In the genomic region with DNA sequence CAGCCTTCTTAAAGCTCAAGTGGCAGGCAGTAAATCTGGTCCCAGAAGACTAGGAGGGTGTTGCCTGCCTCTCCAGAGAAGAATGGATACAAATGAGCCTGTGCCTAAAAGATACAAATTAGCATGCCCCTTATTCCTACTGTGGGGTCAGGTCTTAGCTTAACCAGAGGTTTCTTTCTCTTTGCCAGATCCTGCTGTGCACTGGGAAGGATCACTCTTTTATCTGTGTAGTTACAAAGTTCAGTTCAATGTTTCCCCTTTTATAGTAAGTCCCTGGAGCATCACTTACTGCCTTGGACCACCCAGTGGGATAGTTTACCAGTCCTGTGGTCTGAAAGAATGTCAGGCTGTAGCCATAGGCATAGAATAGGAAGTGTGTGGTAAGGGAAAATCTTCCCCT, we compare ENCODE assay signal across 31 mouse cellular contexts.
DNase-seq lines count a peak whose midpoint lies in the region; ATAC-seq and TF ChIP-seq lines count a peak whose summit lies in the region.
"Had no signal": no experiment of that assay in that cellular context is flagged by ENCODE, and none has a peak within 500 bp of the region (broad histone marks: within the 10 kb centered on the region; RNA-seq: fewer than 3 reads in every experiment).

No protein-coding gene starts in this region.

- TF ChIP-seq CTCF in lung, embryonic 14.5 days (IDR thresholded peaks at IDR 0.05; ENCODE audit: low read depth) = no peak

- no peaks in the 10 kb centered on the region for H3K9me3 ChIP-seq in lung, embryonic 14.5 days (ENCODE audit: low read depth, low read length)
- H3K9me3 ChIP-seq in intestine, embryonic 15.5 days = no peaks in the 10 kb centered on the region
- H3K9me3 ChIP-seq: embryonic facial prominence, embryonic 12.5 days; hindbrain, embryonic 10.5 days; hindbrain, embryonic 15.5 days; kidney, embryonic 15.5 days; limb, embryonic 12.5 days; midbrain, embryonic 10.5 days; neural tube, embryonic 13.5 days had no signal

- no peaks in the 10 kb centered on the region for H3K4me1 ChIP-seq in lung, embryonic 14.5 days (ENCODE audit: insufficient read depth)
- peaks cover 6% of the 10 kb centered on the region; the same call in 1 of the 2 replicates for H3K4me1 ChIP-seq in intestine, embryonic 15.5 days (replicated peaks)

- H3K9ac ChIP-seq in lung, embryonic 14.5 days = no peak overlapping the region
- no peak overlapping the region for H3K9ac ChIP-seq in intestine, embryonic 15.5 days
- H3K9ac ChIP-seq: embryonic facial prominence, embryonic 12.5 days; hindbrain, embryonic 15.5 days; kidney, embryonic 15.5 days; limb, embryonic 12.5 days; liver, postnatal 0 days; neural tube, embryonic 13.5 days had no signal

- H3K27me3 ChIP-seq in lung, embryonic 14.5 days (ENCODE audit: insufficient read depth, low read length) = no peaks in the 10 kb centered on the region
- H3K27me3 ChIP-seq in intestine, embryonic 15.5 days (replicated peaks) = 0 out of 2 replicates have a peak, but pooled peaks cover 3% of the 10 kb centered on the region
- H3K27me3 ChIP-seq: embryonic facial prominence, embryonic 12.5 days; hindbrain, embryonic 15.5 days had no signal

- no peaks in the 10 kb centered on the region for H3K36me3 ChIP-seq in lung, embryonic 14.5 days (ENCODE audit: insufficient read depth)
- no peaks in the 10 kb centered on the region for H3K36me3 ChIP-seq in intestine, embryonic 15.5 days
- H3K36me3 ChIP-seq: embryonic facial prominence, embryonic 12.5 days; hindbrain, embryonic 10.5 days; hindbrain, embryonic 15.5 days; kidney, embryonic 15.5 days; limb, embryonic 12.5 days; midbrain, embryonic 10.5 days; neural tube, embryonic 13.5 days had no signal

- peak; percentile 33 for DNase-seq in lung, embryonic 14.5 days
- no peak for DNase-seq in lung, postnatal 10 days
- DNase-seq in ES-CJ7 (ENCODE audit: low read depth, low spot score) (peak; percentile 27), ZHBTc4 (ENCODE audit: low read depth, low spot score) (peak; percentile 50)
- DNase-seq in right cerebral cortex, adult 2 months (ENCODE audit: low spot score in 2 of 2) = no peak
- DNase-seq: adrenal gland, postnatal 10 days; cerebellum, adult 8-10 months; cerebellum, postnatal 25 days; gastrocnemius, adult 2 months; heart, postnatal 14 days; kidney, adult 18-20 months; kidney, postnatal 25 days; liver, postnatal 0 days; spleen, adult 18-20 months; thymus, adult 2 months; thymus, postnatal 36 days had no signal

- no peak overlapping the region for H3K27ac ChIP-seq in lung, embryonic 14.5 days (ENCODE audit: low read depth)
- H3K27ac ChIP-seq in intestine, embryonic 15.5 days = no peak overlapping the region
- H3K27ac ChIP-seq: embryonic facial prominence, embryonic 12.5 days; gastrocnemius, adult 2 months; hindbrain, embryonic 10.5 days; hindbrain, embryonic 15.5 days; kidney, embryonic 15.5 days; limb, embryonic 12.5 days; macrophage; neural tube, embryonic 13.5 days had no signal

- H3K4me3 ChIP-seq in lung, embryonic 14.5 days (ENCODE audit: low read depth, low read length) = no peak overlapping the region
- H3K4me3 ChIP-seq in intestine, embryonic 15.5 days (replicated peaks) = no peak overlapping the region
- H3K4me3 ChIP-seq: embryonic facial prominence, embryonic 12.5 days; gastrocnemius, adult 2 months; hindbrain, embryonic 10.5 days; hindbrain, embryonic 15.5 days; kidney, embryonic 15.5 days; limb, embryonic 12.5 days; midbrain, embryonic 10.5 days; myocyte; neural tube, embryonic 13.5 days had no signal

- ATAC-seq in lung, embryonic 14.5 days (ENCODE audit: insufficient read depth) = peak; percentile 40
- 0 out of 2 replicates have a peak, but pooled peaks have one; percentile 34 for ATAC-seq in megakaryocyte progenitor cell, adult 5-6 weeks (replicated peaks; ENCODE audit: poor library complexity)
- no peak for ATAC-seq in intestine, embryonic 15.5 days
- ATAC-seq: forebrain, embryonic 14.5 days; inflammation-experienced regulatory T-cells, adult 6 months; liver, postnatal 0 days; lung, postnatal 0 days had no signal

- no peak overlapping the region for H3K4me2 ChIP-seq in lung, embryonic 14.5 days
- H3K4me2 ChIP-seq in intestine, embryonic 15.5 days (replicated peaks) = no peak overlapping the region
- H3K4me2 ChIP-seq: embryonic facial prominence, embryonic 12.5 days; hindbrain, embryonic 15.5 days; kidney, embryonic 15.5 days; limb, embryonic 12.5 days; liver, embryonic 11.5 days; neural tube, embryonic 13.5 days had no signal

Comparison
In these comparisons a context has a peak if more than half of its experiments do, and no peak if none do; other contexts are left out.
1. DNase-seq: peak in lung, embryonic 14.5 days (single experiment), ES-CJ7 (single experiment) and ZHBTc4 (single experiment); none in lung, postnatal 10 days (single experiment) and right cerebral cortex, adult 2 months (0 of 2).